Mouse (Mus musculus): ENCODE results near the gene Rnf7.

The Rnf7 gene

DNA sequence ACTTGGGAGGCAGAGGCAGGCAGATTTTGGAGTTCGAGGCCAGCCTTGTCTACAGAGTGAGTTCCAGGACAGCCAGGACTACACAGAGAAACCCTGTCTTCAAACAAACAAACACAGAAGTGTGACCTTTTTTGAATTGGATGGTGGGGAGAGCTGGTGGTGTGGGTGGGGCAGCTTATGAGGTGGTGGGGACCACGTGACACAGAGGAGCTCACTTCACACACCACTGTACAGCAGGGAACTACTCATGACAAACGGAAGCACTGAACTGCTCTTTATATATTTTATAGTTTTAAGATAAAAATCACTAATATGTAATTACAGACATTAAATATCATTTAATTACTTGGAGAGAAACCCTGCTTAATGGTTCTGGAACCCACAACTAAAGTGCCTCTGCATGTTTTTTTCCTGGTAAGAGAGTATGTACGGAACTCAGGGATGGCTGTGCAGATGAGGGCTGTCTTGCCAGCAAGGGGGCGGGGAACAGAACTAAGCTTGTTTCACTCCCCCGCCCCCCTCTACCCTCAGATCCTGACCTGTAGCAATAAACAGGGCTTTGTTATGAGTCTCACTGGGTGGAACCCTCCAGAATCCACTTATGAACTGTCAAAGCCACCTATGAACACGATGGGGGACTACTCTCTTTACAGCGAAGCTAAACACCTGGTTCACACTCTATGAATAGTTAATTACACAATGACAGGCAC lies 8.8 kb downstream of the Rnf7 start:
- DNase-seq: no peak

DNA sequence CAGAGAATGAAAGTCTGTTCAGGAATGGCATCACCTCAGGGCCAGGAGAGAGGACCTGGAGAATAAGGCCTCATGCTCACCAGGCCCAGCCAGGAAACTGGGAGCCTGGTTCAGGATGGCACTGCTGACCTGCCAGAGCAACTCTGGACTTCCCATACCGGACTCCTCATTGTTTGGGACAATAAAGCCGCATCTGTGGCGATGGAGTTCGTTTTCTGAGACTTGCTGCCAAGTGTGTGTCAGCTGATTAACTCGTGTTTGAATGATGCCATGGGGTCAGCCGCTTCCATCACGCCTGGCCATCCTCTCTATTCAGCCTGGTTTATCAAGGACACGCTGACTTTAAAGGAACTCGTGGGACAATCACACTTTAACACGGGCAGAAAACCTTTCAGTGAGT lies 14.8 kb downstream of the Rnf7 start:
- no peak for DNase-seq

GRCm38 (mm10) chr9:96461607-96462006 lies 16.9 kb downstream of the Rnf7 start:
- no peak for DNase-seq

DNA sequence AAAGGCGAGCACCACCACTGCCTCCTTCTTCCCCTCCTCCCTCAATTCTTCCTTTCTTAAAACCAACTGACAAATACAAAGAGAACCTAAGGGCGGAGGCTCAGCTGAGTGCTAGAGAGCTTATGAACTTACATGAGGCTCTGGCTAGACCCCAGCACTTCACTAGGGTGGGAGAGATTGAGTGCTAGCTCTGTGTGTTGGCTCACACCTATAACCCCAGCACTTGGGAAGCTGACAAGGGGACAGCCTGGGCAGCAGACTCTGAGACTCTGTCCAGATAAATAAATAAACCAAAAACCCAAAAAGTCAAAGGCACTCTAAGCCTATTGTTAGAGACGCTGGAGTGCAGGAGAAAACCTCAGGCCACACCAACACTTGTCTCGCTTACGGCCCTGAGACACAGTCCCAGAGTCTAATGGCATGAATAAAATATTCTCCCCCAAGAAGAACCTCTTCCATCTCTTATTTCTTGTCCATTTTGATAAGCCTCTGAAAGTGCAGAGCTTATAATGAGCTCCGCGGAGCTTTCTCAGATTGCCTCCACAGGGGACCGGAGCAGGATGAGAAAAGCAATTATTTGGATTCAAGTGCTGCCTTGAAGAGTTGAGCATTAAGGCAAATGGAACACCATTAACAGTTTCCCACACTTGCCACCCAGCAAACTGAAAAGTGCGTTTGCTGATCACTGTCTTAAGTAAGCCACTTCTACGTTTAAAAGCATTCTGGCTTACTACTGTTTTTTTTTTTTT lies 18.2 kb downstream of the Rnf7 start:
- no peak for DNase-seq

DNA sequence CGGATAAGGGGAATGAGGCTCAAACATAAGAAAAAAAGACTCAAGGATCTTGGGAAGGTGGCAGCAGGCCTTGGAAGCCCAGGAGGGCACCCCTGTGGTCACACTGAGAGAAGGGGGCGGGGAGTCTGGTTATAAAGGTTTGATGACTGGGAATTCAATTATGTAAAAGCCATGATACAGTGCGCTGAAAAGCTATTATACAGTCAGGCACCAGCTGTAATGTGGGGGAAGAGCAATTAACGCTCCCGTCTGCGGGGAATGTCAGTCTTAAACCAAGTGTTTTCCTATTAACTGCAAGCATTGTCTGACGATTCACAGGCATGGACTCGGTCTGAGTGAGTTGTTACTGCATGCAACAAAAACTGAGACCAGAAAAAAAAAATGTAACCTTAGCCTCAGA lies 22.9 kb downstream of the Rnf7 start:
- no peak for DNase-seq

GRCm38 (mm10) chr9:96452956-96453355 lies 25.5 kb downstream of the Rnf7 start:
- no peak for DNase-seq

- DNase-seq: peak; percentile 70
Measured at GRCm38 (mm10) chr9:96450900-96451720, 27.4 kb downstream of the Rnf7 start.

DNA sequence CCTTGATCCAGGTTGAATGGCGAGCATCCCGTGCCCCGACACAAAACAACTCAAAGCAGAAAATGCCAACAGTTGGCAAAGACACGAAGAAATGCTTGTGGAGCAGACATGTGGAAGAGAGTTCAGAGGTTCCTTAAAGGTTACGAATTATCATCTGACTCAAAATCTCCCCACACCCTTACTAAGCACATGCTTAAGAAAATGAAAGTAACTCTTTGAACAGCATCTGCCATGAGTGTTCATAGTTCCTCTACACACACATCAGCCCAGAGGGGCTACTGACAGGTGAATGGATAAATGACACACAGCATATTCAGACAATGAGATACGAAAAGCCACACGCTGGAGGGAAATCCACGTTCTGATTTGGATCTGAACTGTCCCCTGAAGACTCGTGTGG lies 29.0 kb downstream of the Rnf7 start:
- DNase-seq: no peak

GRCm38 (mm10) chr9:96445351-96445750 lies 33.1 kb downstream of the Rnf7 start:
- DNase-seq: no peak

- DNase-seq: no peak
Measured at GRCm38 (mm10) chr9:96442081-96442480, 36.4 kb downstream of the Rnf7 start.

DNA sequence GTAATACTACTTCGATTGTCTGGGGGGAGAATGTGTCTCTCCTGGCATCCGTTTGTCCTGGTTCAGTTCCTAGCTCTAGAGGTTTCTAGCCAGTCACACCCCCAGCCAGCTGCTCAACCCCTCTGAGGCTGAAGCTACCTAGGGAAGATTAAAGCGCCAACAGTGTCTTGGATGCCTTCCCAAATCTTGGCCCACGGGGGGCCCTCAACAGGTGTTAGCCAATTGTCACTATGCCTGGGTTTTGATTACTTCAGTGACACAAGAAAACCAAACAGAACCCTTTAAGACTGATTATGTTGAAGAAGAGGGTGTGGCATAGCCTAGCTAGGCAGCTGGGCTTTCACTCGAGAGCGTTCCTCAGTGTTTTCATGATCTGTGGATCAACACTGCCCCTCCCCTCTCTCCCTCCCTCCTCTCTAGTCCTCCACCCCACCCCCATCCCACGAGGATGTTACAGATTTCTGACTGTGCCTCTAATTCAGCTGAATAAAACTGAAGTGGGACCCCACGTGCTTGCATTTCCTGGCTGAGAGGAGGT lies 40.1 kb downstream of the Rnf7 start:
- DNase-seq: peak; percentile 64

GRCm38 (mm10) chr9:96437805-96438333 lies 40.6 kb downstream of the Rnf7 start:
- peak; percentile 74 for DNase-seq

GRCm38 (mm10) chr9:96436901-96437804 lies 41.3 kb downstream of the Rnf7 start:
- DNase-seq: no peak

DNA sequence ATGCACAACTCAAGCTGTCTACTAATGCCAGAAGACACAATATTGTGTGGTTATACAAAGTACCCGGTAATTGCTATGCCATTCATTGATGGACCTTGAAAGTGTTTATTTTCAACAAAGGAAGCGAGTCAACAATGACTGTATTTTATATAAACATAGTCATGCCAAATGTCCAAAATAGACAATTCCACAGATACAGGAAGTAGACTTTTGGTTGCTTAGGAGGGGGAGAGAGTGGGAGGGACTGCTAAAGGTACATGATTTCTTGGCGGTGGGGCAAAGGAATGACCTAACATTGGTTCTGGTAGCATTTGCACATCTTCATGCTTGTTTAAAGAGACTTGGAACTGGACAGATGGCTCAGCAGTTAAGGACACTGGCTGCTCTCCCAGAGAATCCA lies 45.9 kb downstream of the Rnf7 start:
- no peak for DNase-seq

GRCm38 (mm10) chr9:96431081-96431480 lies 47.4 kb downstream of the Rnf7 start:
- DNase-seq: no peak

DNA sequence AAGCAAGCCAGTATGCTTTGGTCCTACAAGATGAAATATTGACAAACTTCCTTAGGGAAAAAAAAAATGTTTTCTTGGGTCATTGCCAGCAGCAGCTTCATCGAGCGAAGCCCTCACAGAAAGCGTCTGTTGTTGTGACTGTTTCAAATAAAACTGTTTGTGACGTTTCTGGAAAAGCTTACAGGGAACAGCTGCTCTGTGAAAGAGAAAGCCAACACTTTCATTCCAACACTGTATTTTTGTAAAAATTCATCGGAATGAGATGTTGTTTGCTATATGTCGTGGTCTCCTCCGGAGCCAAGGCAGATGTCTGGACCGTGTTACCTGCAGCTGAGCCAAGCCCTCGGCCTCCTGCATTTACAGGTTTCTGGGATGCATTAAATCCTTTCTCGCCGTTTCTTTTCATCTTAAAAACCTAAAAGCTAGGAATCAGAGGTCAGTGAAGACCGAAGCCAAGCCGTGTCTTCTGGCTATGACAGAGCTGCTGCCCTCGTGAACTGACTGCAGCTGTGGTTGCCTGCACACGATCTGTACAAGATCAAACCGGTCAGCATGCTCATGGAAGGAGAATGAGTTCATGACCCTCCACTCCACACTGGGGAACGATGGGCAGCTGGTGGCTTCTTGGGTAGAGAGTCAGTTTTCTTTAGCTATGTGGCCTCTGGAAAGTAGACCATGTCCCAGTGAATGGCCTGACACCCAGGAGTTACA lies 50.0 kb downstream of the Rnf7 start:
- DNase-seq: peak; percentile 55

- no peak for DNase-seq
Measured at GRCm38 (mm10) chr9:96424027-96424426, 54.4 kb downstream of the Rnf7 start.
